Mouse (Mus musculus): ENCODE results near the gene Rnf151. TPM values are rescaled to one million over a fixed set of nuclear protein-coding genes. Genes with fewer than 3 reads are reported as not detected.
A peak's percentile ranks its signal among the peaks of the same experiment; 100 is the strongest.
"Not testable (repeated sequence)": the region's sequence is repeated elsewhere in the genome, so short reads cannot be mapped to it uniquely, and the experiment has no call there.

Gene Rnf151
- polyA plus RNA-seq, 1 experiment, result not detected

GRCm38 (mm10) chr17:24672141-24672540 is 45.7 kb downstream of the Rnf151 start:
- WGBS, result 15% methylated on average over 5 of the region's 5 CpGs
- Histone ChIP-seq H3K27ac (ENCODE audit: control insufficient read depth, insufficient read depth, low read depth, low read length, poor library complexity) (no peak overlapping the region), H3K4me1 (ENCODE audit: control insufficient read depth, insufficient read depth, low read length) (peaks cover 2% of the 10 kb centered on the region), H3K4me3 (replicated peaks; ENCODE audit: control insufficient read depth, low read depth, low read length) (no peak overlapping the region)
- TF ChIP-seq CTCF (IDR thresholded peaks at IDR 0.05; ENCODE audit: control insufficient read depth, insufficient read depth, low read length) (no peak), POLR2A (IDR thresholded peaks at IDR 0.05; ENCODE audit: borderline replicate concordance, control insufficient read depth, low read depth, low read length) (no peak)

DNA sequence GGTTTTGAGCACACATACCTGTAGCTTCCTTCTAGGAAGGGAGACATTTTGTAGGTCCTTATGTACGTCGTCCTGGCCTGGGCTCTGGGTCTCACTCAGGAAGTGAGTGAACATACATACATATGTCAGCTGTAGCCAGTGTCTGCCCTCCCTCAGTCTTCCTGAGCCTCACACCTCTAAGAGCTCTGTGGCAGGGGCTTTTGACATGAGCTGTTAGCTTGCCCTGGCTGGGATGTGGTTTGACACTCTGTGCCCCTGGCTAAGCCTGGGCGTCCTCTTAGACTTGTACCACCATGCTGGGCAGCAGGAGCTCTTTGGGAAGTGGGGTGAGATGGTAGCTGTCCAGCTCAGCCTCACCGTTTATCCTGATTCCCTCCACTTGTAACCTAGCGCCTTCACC is 46.5 kb downstream of the Rnf151 start:
- no peak for TF ChIP-seq POLR2A (IDR thresholded peaks at IDR 0.05; ENCODE audit: borderline replicate concordance, control insufficient read depth, low read depth, low read length)
- no peak for TF ChIP-seq CTCF (IDR thresholded peaks at IDR 0.05; ENCODE audit: control insufficient read depth, insufficient read depth, low read length)
- Histone ChIP-seq H3K4me1 (ENCODE audit: control insufficient read depth, insufficient read depth, low read length) (peaks cover 2% of the 10 kb centered on the region), H3K27ac (ENCODE audit: control insufficient read depth, insufficient read depth, low read depth, low read length, poor library complexity) (no peak overlapping the region), H3K4me3 (replicated peaks; ENCODE audit: control insufficient read depth, low read depth, low read length) (no peak overlapping the region)
- WGBS, result 63% methylated on average over 5 of the region's 5 CpGs

DNA sequence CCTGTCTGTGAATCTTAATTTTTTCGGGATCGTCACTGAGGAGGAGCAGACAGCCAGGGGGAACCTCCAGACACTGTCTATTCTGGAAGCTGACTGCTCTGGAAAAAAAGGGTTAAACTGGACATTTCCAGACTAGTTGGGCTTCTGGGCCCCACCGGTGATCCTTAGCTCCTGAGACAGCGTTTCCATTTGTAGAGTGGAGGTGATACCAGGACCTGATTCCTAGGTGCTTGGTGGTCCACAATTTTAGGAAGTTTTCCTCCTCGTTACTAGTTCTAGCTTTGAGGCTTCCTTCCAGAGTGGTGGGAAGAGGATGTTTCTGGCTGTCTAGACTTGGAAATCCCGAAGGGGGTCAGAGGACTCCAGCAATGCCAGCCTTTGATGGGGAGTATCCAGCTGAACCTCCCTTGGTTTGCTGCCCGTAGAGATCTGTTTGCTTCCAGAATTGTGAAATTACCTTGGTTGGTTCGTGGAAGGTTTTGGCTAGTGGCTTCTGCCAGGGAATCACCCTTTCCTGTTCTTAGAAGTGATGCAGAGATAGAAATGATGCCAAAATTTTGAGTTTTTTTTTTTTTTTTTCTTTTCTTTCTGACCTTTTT is 47.5 kb downstream of the Rnf151 start:
- Histone ChIP-seq H3K4me1 (ENCODE audit: control insufficient read depth, insufficient read depth, low read length) (peaks cover 2% of the 10 kb centered on the region), H3K27ac (ENCODE audit: control insufficient read depth, insufficient read depth, low read depth, low read length, poor library complexity) (peak overlapping the region; percentile 79), H3K4me3 (replicated peaks; ENCODE audit: control insufficient read depth, low read depth, low read length) (peak overlapping the region; percentile 94)
- WGBS, result 7% methylated on average over 8 of the region's 8 CpGs
- TF ChIP-seq CTCF (IDR thresholded peaks at IDR 0.05; ENCODE audit: control insufficient read depth, insufficient read depth, low read length), result no peak
- TF ChIP-seq POLR2A (IDR thresholded peaks at IDR 0.05; ENCODE audit: borderline replicate concordance, control insufficient read depth, low read depth, low read length), result no peak

DNA sequence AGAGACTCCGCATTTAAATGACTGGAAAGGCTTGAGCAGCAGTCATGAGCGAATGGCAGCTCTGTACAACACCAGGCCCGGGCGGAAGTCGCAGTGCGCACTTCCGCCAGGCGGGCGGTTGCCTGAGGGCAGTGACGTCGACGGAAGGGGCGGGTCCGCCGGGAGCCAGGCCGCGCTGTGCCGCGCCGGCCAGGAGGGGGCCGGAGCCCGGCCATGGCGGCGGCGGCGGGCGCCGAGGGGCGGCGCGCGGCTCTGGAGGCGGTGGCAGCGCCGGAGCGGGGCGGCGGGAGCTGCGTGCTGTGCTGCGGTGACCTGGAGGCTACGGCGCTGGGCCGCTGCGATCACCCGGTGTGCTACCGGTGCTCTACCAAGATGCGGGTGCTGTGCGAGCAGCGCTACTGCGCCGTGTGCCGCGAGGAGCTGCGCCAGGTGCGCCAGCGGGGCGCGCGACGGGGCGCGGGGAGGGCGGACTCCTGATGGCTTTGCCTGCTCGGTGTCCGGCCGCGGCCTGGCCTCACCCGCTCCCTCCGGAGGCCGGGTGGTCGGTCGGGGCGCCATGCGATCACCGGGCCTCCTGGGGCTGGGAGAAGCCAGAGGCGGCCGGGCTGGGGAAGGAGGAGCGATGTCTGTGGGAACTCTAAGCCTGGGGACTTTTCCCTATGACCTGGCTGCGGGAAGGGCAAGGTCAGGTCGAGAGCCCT is 48.2 kb downstream of the Rnf151 start, which contains the start of gene Zfp598:
TSS of gene Zfp598 (plus strand) at position 143 of the 701 bp plus-strand sequence.
- Histone ChIP-seq H3K4me1 (ENCODE audit: control insufficient read depth, insufficient read depth, low read length) (peaks cover 2% of the 10 kb centered on the region), H3K4me3 (replicated peaks; ENCODE audit: control insufficient read depth, low read depth, low read length) (peak within 1 kb of the TSS; percentile 94), H3K27ac (ENCODE audit: control insufficient read depth, insufficient read depth, low read depth, low read length, poor library complexity) (peak within 1 kb of the TSS; percentile 79)
- TF ChIP-seq POLR2A (IDR thresholded peaks at IDR 0.05; ENCODE audit: borderline replicate concordance, control insufficient read depth, low read depth, low read length), result no peak; the same call in 1 of the 2 replicates
- no peak for TF ChIP-seq CTCF (IDR thresholded peaks at IDR 0.05; ENCODE audit: control insufficient read depth, insufficient read depth, low read length)
- under 1% methylated on average over 79 of the region's 80 CpGs for WGBS

DNA sequence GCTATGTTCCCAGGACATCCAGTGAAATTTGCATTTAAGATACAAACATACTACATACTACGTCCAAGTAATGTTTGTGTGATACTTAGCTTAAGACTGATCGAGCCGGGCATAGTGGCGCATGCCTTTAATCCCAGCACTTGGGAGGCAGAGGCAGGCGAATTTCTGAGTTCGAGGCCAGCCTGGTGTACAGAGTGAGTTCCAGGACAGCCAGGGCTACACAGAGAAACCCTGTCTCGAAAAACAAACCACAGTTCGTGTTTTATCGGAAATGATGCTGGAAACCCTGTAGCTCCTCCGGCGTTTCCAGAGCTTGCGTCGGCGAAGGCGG is 48.7 kb downstream of the Rnf151 start:
- H3K4me1 ChIP-seq (ENCODE audit: control insufficient read depth, insufficient read depth, low read length), result not testable (repeated sequence)
- peak overlapping the region; percentile 61 for H3K4me3 ChIP-seq (replicated peaks; ENCODE audit: control insufficient read depth, low read depth, low read length)
- 7% methylated on average over 15 of the region's 15 CpGs for WGBS
- peak overlapping the region; percentile 79 for H3K27ac ChIP-seq (ENCODE audit: control insufficient read depth, insufficient read depth, low read depth, low read length, poor library complexity)

DNA sequence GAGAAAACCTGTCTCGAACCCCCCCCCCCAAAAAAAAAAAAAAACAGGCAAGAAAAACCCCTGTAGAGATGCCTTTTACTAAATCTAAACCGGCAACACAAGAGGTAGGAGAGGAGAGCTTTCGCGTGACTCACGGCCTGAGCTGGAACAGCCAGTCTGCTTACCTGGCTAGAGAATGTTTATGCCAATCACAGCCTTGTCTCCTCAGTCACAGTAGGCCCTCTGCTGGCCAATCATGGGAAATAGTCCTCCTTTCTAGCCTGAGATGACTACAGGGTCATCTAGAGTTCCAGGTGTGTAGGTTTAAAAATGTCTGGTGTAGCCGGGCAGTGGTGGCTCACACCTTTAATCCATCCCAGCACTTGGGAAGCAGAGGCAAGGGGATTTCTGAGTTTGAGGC is 50.4 kb downstream of the Rnf151 start:
- H3K4me3 ChIP-seq (replicated peaks; ENCODE audit: control insufficient read depth, low read depth, low read length), result no peak overlapping the region
- H3K27ac ChIP-seq (ENCODE audit: control insufficient read depth, insufficient read depth, low read depth, low read length, poor library complexity), result no peak overlapping the region
- peaks cover 2% of the 10 kb centered on the region for H3K4me1 ChIP-seq (ENCODE audit: control insufficient read depth, insufficient read depth, low read length)
- TF ChIP-seq CTCF (IDR thresholded peaks at IDR 0.05; ENCODE audit: control insufficient read depth, insufficient read depth, low read length), result peak; percentile 43; the same call in 1 of the 2 replicates
- TF ChIP-seq POLR2A (IDR thresholded peaks at IDR 0.05; ENCODE audit: borderline replicate concordance, control insufficient read depth, low read depth, low read length), result no peak
- WGBS, result 17% methylated on average over 6 of the region's 6 CpGs

- not testable (repeated sequence) for H3K27ac ChIP-seq (ENCODE audit: control insufficient read depth, insufficient read depth, low read depth, low read length, poor library complexity); H3K4me1 ChIP-seq (ENCODE audit: control insufficient read depth, insufficient read depth, low read length); H3K4me3 ChIP-seq (replicated peaks; ENCODE audit: control insufficient read depth, low read depth, low read length)
- 66% methylated on average over 7 of the region's 7 CpGs for WGBS
These were observed 50.9 kb downstream of the Rnf151 start for GRCm38 (mm10) chr17:24667011-24667410.

Other genes starting within 250 kb of the Rnf151 start
- gene E4f1, start 247.8 kb downstream of the Rnf151 start, polyA plus RNA-seq (2011; ENCODE audit: insufficient read depth, insufficient read length, low replicate concordance, missing spikeins), result 34.5 and 70.1 TPM in 2 replicates
- gene Pgp, start 247.7 kb downstream of the Rnf151 start, polyA plus RNA-seq (2011; ENCODE audit: insufficient read depth, insufficient read length, low replicate concordance, missing spikeins), result 33.0 and 34.7 TPM in 2 replicates
- 3.3 TPM in 1 of 2 replicates, not detected in the other for gene Bricd5, start 244.2 kb downstream of the Rnf151 start, polyA plus RNA-seq (2011; ENCODE audit: insufficient read depth, insufficient read length, low replicate concordance, missing spikeins)
- 9.8 and 22.9 TPM in 2 replicates for gene Mlst8, start 239.0 kb downstream of the Rnf151 start, polyA plus RNA-seq (2011; ENCODE audit: insufficient read depth, insufficient read length, low replicate concordance, missing spikeins)
- gene Caskin1, start 229.5 kb downstream of the Rnf151 start, polyA plus RNA-seq (2011; ENCODE audit: insufficient read depth, insufficient read length, low replicate concordance, missing spikeins), result not detected in 2 replicates
- gene Traf7, start 190.1 kb downstream of the Rnf151 start, polyA plus RNA-seq (2011; ENCODE audit: insufficient read depth, insufficient read length, low replicate concordance, missing spikeins), result 79.2 and 108 TPM in 2 replicates
- not detected in 2 replicates for gene Rab26, start 183.9 kb downstream of the Rnf151 start, polyA plus RNA-seq (2011; ENCODE audit: insufficient read depth, insufficient read length, low replicate concordance, missing spikeins)
- 10.4 and 17.9 TPM in 2 replicates for gene Pkd1, start 168.2 kb downstream of the Rnf151 start, polyA plus RNA-seq (2011; ENCODE audit: insufficient read depth, insufficient read length, low replicate concordance, missing spikeins)
- 38.1 and 92.1 TPM in 2 replicates for gene Tsc2, start 85.4 kb downstream of the Rnf151 start, polyA plus RNA-seq (2011; ENCODE audit: insufficient read depth, insufficient read length, low replicate concordance, missing spikeins)
- gene Nthl1, start 85.4 kb downstream of the Rnf151 start, polyA plus RNA-seq (2011; ENCODE audit: insufficient read depth, insufficient read length, low replicate concordance, missing spikeins), result 4.6 and 6.5 TPM in 2 replicates
- 5.2 and 5.9 TPM in 2 replicates for gene Slc9a3r2, start 67.7 kb downstream of the Rnf151 start, polyA plus RNA-seq (2011; ENCODE audit: insufficient read depth, insufficient read length, low replicate concordance, missing spikeins)
- not detected in 2 replicates for gene Npw, start 59.6 kb downstream of the Rnf151 start, polyA plus RNA-seq (2011; ENCODE audit: insufficient read depth, insufficient read length, low replicate concordance, missing spikeins)
- gene Zfp598, start 48.4 kb downstream of the Rnf151 start, polyA plus RNA-seq (2011; ENCODE audit: insufficient read depth, insufficient read length, low replicate concordance, missing spikeins), result 19.6 and 29.3 TPM in 2 replicates
- gene Syngr3, start 28.1 kb downstream of the Rnf151 start, polyA plus RNA-seq (2011; ENCODE audit: insufficient read depth, insufficient read length, low replicate concordance, missing spikeins), result not detected in 2 replicates
- gene Gfer, start 21.9 kb downstream of the Rnf151 start, polyA plus RNA-seq (2011; ENCODE audit: insufficient read depth, insufficient read length, low replicate concordance, missing spikeins), result 19.3 and 42.9 TPM in 2 replicates
- gene Noxo1, start 21.8 kb downstream of the Rnf151 start, polyA plus RNA-seq (2011; ENCODE audit: insufficient read depth, insufficient read length, low replicate concordance, missing spikeins), result 2.1 and 2.5 TPM in 2 replicates
- 19.4 and 28.1 TPM in 2 replicates for gene Tbl3, start 10.4 kb downstream of the Rnf151 start, polyA plus RNA-seq (2011; ENCODE audit: insufficient read depth, insufficient read length, low replicate concordance, missing spikeins)
- 828 and 1,146 TPM in 2 replicates for gene Rps2, start 53 bp upstream of the Rnf151 start, polyA plus RNA-seq (2011; ENCODE audit: insufficient read depth, insufficient read length, low replicate concordance, missing spikeins)
- gene Ndufb10, start 6.4 kb upstream of the Rnf151 start, polyA plus RNA-seq (2011; ENCODE audit: insufficient read depth, insufficient read length, low replicate concordance, missing spikeins), result 150 and 172 TPM in 2 replicates
- 2.5 TPM in 1 of 2 replicates, not detected in the other for gene Rpl3l, start 9.8 kb upstream of the Rnf151 start, polyA plus RNA-seq (2011; ENCODE audit: insufficient read depth, insufficient read length, low replicate concordance, missing spikeins)
- gene Msrb1, start 18.6 kb upstream of the Rnf151 start, polyA plus RNA-seq (2011; ENCODE audit: insufficient read depth, insufficient read length, low replicate concordance, missing spikeins), result 106 and 309 TPM in 2 replicates
- 2.2 TPM in 1 of 2 replicates, not detected in the other for gene Hs3st6, start 34.9 kb upstream of the Rnf151 start, polyA plus RNA-seq (2011; ENCODE audit: insufficient read depth, insufficient read length, low replicate concordance, missing spikeins)
- gene Meiob, start 86.2 kb upstream of the Rnf151 start, polyA plus RNA-seq (2011; ENCODE audit: insufficient read depth, insufficient read length, low replicate concordance, missing spikeins), result 0.77 TPM in 1 of 2 replicates, not detected in the other
- gene Hagh, start 122.1 kb upstream of the Rnf151 start, polyA plus RNA-seq (2011; ENCODE audit: insufficient read depth, insufficient read length, low replicate concordance, missing spikeins), result 92.4 and 146 TPM in 2 replicates
- gene Fahd1, start 132.3 kb upstream of the Rnf151 start, polyA plus RNA-seq (2011; ENCODE audit: insufficient read depth, insufficient read length, low replicate concordance, missing spikeins), result 51.5 and 67.1 TPM in 2 replicates
- gene Igfals, start 147.9 kb upstream of the Rnf151 start, polyA plus RNA-seq (2011; ENCODE audit: insufficient read depth, insufficient read length, low replicate concordance, missing spikeins), result not detected in 2 replicates
- gene Nubp2, start 168.3 kb upstream of the Rnf151 start, polyA plus RNA-seq (2011; ENCODE audit: insufficient read depth, insufficient read length, low replicate concordance, missing spikeins), result 34.2 and 45.6 TPM in 2 replicates
- 37.8 and 47.2 TPM in 2 replicates for gene Spsb3, start 168.6 kb upstream of the Rnf151 start, polyA plus RNA-seq (2011; ENCODE audit: insufficient read depth, insufficient read length, low replicate concordance, missing spikeins)
- 8.2 and 35.6 TPM in 2 replicates for gene Eme2, start 177.0 kb upstream of the Rnf151 start, polyA plus RNA-seq (2011; ENCODE audit: insufficient read depth, insufficient read length, low replicate concordance, missing spikeins)
- gene Mrps34, start 177.1 kb upstream of the Rnf151 start, polyA plus RNA-seq (2011; ENCODE audit: insufficient read depth, insufficient read length, low replicate concordance, missing spikeins), result 23.4 and 43.9 TPM in 2 replicates
- 51.7 and 64.3 TPM in 2 replicates for gene Nme3, start 178.4 kb upstream of the Rnf151 start, polyA plus RNA-seq (2011; ENCODE audit: insufficient read depth, insufficient read length, low replicate concordance, missing spikeins)
- gene Mapk8ip3, start 218.9 kb upstream of the Rnf151 start, polyA plus RNA-seq (2011; ENCODE audit: insufficient read depth, insufficient read length, low replicate concordance, missing spikeins), result 51.0 and 96.3 TPM in 2 replicates
- gene Jpt2, start 242.6 kb upstream of the Rnf151 start, polyA plus RNA-seq (2011; ENCODE audit: insufficient read depth, insufficient read length, low replicate concordance, missing spikeins), result 12.2 and 31.5 TPM in 2 replicates